Comparison of ENCODE assay signal across 23 mouse cellular contexts in the genomic region with DNA sequence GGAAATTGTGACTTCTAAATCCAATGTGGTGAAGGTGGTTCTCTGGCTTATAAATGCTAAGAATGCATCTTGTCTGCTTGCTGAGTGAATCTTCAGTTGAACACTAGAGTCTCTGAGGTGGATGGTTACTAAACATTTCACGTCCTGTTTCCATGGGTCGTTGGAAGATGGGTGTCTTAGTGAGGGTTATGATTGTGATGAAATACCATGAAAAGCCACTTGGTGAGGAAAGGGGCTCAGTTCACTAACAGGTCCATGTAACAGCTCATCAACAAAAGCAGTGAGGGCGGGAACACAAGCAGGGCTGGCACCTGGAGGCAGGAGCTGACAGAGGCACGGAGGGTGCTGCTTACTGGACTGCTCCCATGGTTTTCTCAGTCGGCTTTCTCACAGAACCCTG.
"Had no signal": no experiment of that assay in that cellular context is flagged by ENCODE, and none has a peak within 500 bp of the region (broad histone marks: within the 10 kb centered on the region; RNA-seq: fewer than 3 reads in every experiment).

No protein-coding gene starts in this region.

- H3K4me3 ChIP-seq: gastrocnemius, adult 2 months; heart, embryonic 10.5 days; heart, embryonic 12.5 days; hindbrain, embryonic 13.5 days; hindbrain, embryonic 15.5 days; kidney, embryonic 15.5 days; left cerebral cortex, adult 2 months; limb, embryonic 13.5 days; limb, embryonic 15.5 days; liver, embryonic 12.5 days had no signal

- H3K9me3 ChIP-seq: heart, embryonic 10.5 days; heart, embryonic 12.5 days; hindbrain, embryonic 13.5 days; hindbrain, embryonic 15.5 days; kidney, embryonic 15.5 days; limb, embryonic 13.5 days; limb, embryonic 15.5 days; liver, embryonic 12.5 days had no signal

- H3K9ac ChIP-seq: heart, embryonic 12.5 days; hindbrain, embryonic 13.5 days; hindbrain, embryonic 15.5 days; kidney, embryonic 15.5 days; limb, embryonic 13.5 days; limb, embryonic 15.5 days; liver, embryonic 12.5 days; liver, embryonic 14.5 days had no signal

- ATAC-seq: hindbrain, postnatal 0 days; intestine, embryonic 16.5 days; liver, embryonic 12.5 days had no signal

- DNase-seq: gastrocnemius, adult 2 months; gastrocnemius, postnatal 10 days; gastrocnemius, postnatal 25 days; heart, adult 18-20 months; heart, postnatal 10 days; kidney, adult 11 months; kidney, adult 2 months; kidney, adult 9 months; kidney, postnatal 14 days; kidney, postnatal 36 days had no signal

- H3K4me1 ChIP-seq: kidney, embryonic 15.5 days had no signal

- H3K27ac ChIP-seq: gastrocnemius, adult 2 months; heart, embryonic 10.5 days; hindbrain, embryonic 13.5 days; hindbrain, embryonic 15.5 days; hindbrain, postnatal 0 days; kidney, embryonic 15.5 days; kidney, postnatal 0 days; left cerebral cortex, adult 2 months; limb, embryonic 13.5 days; limb, embryonic 15.5 days; liver, embryonic 12.5 days; liver, embryonic 14.5 days had no signal

- H3K27me3 ChIP-seq: heart, embryonic 12.5 days; hindbrain, embryonic 13.5 days; hindbrain, embryonic 15.5 days; kidney, embryonic 15.5 days; limb, embryonic 15.5 days; liver, embryonic 12.5 days had no signal

- H3K4me2 ChIP-seq: heart, embryonic 12.5 days; hindbrain, embryonic 13.5 days; hindbrain, embryonic 15.5 days; kidney, embryonic 15.5 days; limb, embryonic 13.5 days; limb, embryonic 15.5 days; liver, embryonic 12.5 days had no signal
